Mouse (Mus musculus) heart, postnatal 0 days (tissue): ENCODE data around the gene Dthd1.

Experiments
- CTCF ChIP-seq: IDR thresholded peaks from 2 replicates; pipeline ENCODE4 v1.5.1; 2016; ENCODE audit warnings: antibody characterized with exemption, control low read depth, low read depth
- EP300 ChIP-seq: IDR thresholded peaks from 2 replicates; pipeline ENCODE4 v1.6.1; 2016; ENCODE audit warnings: antibody characterized with exemption, low read depth

DNA sequence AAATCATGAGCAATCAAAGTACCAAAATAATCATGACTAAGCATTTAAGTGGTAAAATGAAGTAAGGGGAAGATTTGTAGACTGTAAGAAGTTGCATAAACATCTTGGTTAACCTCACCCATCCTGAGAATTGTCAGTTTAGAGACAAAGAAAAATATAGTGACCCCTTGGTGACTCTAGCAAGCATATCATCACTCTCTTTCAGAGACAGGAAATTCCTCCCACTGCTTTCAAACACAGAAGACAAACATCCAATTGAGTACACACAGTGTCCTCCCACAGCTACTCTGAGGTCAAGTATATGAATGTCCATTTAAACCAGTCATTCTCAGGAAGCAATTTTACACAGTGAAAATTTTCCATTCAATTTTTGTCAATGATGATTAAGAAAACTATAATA lies 111.0 kb downstream of the Dthd1 start:
- TF ChIP-seq CTCF (no peak), EP300 (no peak)
